Mouse (Mus musculus) forebrain, embryonic 11.5 days (tissue): ENCODE data around the gene Zbtb17. TPM values are rescaled to one million over a fixed set of nuclear protein-coding genes. Genes with fewer than 3 reads are reported as not detected.

Source experiments
- ATAC-seq: fragments of 200-750 bp; cut with Nextera tagmentation; replicated peaks from 2 replicates; pipeline ENCODE4 v1.8.0; 2017; ENCODE audit warnings: moderate TSS enrichment; ENCODE audit not compliant: low FRiP score
- DNase-seq: peaks from one replicate; pipeline ENCODE4 v3.0.0-alpha.2; 2017; ENCODE audit warnings: low spot score
- H3K27ac ChIP-seq: fragments of 300-500 bp; sonication (generic); 2 replicates; pipeline ENCODE4 v1.5.1; 2014; ENCODE audit warnings: low read depth, low read length
- H3K27me3 ChIP-seq: fragments of 300-500 bp; sonication (generic); 2 replicates; pipeline ENCODE4 v1.6.1; 2014; ENCODE audit warnings: mild to moderate bottlenecking, low read length, mixed read lengths; ENCODE audit not compliant: control insufficient read depth, insufficient read depth
- H3K36me3 ChIP-seq: fragments of 300-500 bp; sonication (generic); 2 replicates; pipeline ENCODE4 v1.6.1; 2014; ENCODE audit warnings: mild to moderate bottlenecking, low read length, moderate library complexity, mixed read lengths; ENCODE audit not compliant: control insufficient read depth, insufficient read depth
- H3K4me1 ChIP-seq: fragments of 300-500 bp; sonication (generic); replicated peaks from 2 replicates; pipeline ENCODE4 v1.6.1; 2014; ENCODE audit warnings: low read length, mixed read lengths; ENCODE audit not compliant: control insufficient read depth, insufficient read depth
- H3K4me2 ChIP-seq: fragments of 300-500 bp; sonication (generic); 2 replicates; pipeline ENCODE4 v1.6.1; 2014; ENCODE audit warnings: low read depth, mild to moderate bottlenecking, low read length, moderate library complexity, mixed read lengths; ENCODE audit not compliant: severe bottlenecking
- H3K4me3 ChIP-seq: fragments of 300-500 bp; sonication (generic); 2 replicates; pipeline ENCODE4 v1.5.1; 2014; ENCODE audit warnings: low read depth, low read length
- H3K9ac ChIP-seq: fragments of 300-500 bp; sonication (generic); 2 replicates; pipeline ENCODE4 v1.6.1; 2014; ENCODE audit warnings: low read length
- H3K9me3 ChIP-seq: fragments of 300-500 bp; sonication (generic); 2 replicates; pipeline ENCODE4 v1.6.1; 2016; ENCODE audit warnings: low read length, mixed read lengths; ENCODE audit not compliant: control insufficient read depth
- WGBS: fragments of 180-500 bp; shearing (Covaris S2); extraction: QIAGEN DNeasy Blood & Tissue Kit; methylation state at CpG from one replicate; pipeline ENCODE4 v1.1.7; 2014; 5-methylcytosine and 5-hydroxymethylcytosine counted together
- polyA plus RNA-seq: library from polyadenylated mRNA; unstranded; fragments of >200 nt; fragmentation: Nextera tagmentation; extraction: Ambion mirVana; gene quantifications from 2 replicates; pipeline ENCODE4 v1.2.1, GENCODE M21; 2014

Gene Zbtb17
- polyA plus RNA-seq, 1 experiment from 2014 or later: 50.8 TPM

DNA sequence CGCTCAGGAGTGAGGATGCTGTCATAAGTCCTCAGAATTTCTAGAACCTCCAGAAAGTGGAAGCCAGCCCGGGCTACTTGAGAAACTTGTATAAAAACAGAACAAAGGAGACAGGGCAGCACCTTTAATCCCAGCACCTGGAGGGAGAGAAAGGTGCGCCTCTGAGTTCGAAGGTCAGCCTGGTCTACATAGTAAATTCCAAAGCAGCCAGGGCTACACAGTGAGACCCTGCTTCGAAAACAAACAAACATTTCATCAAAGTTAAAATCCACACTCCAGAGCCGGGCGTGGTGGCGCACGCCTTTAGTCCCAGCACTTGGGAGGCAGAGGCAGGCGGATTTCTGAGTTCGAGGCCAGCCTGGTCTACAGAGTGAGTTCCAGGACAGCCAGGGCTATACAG is 61.4 kb downstream of the Zbtb17 start:
- H3K9me3 ChIP-seq: no peaks in the 10 kb centered on the region
- no peak overlapping the region for H3K4me2 ChIP-seq
- WGBS: 96% methylated on average over 11 of the region's 11 CpGs
- no peak overlapping the region for H3K4me3 ChIP-seq
- peaks cover 3% of the 10 kb centered on the region; the same call in 1 of the 2 replicates for H3K4me1 ChIP-seq
- no peak for DNase-seq
- ATAC-seq: no peak
- no peak overlapping the region for H3K9ac ChIP-seq
- no peak overlapping the region for H3K27ac ChIP-seq
- no peaks in the 10 kb centered on the region for H3K27me3 ChIP-seq
- H3K36me3 ChIP-seq: no peaks in the 10 kb centered on the region

DNA sequence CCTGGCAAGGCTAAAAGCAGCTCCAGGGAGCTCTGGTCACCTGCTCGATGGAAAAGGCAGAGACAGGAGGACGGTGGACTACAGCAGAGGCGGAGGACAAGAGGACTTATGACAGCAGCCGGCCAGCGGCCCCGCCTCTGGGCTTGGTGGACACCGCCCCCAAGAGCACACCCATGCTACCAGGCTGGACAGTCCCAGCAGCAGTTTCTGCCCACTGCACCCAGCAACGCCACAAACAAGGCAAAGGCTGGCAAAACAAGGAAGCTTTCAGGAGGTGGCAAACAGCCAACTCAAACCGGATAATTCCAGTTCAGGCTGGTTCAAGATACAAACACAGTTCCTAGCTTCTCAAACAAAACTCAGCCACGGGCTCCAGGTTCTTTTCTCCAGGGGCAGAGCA is 61.9 kb downstream of the Zbtb17 start:
- H3K4me3 ChIP-seq: no peak overlapping the region
- no peaks in the 10 kb centered on the region for H3K9me3 ChIP-seq
- no peaks in the 10 kb centered on the region for H3K36me3 ChIP-seq
- ATAC-seq: no peak
- no peak overlapping the region for H3K27ac ChIP-seq
- peak; percentile 58 for DNase-seq
- no peak overlapping the region for H3K4me2 ChIP-seq
- H3K4me1 ChIP-seq: peaks cover 2% of the 10 kb centered on the region; the same call in 1 of the 2 replicates
- H3K9ac ChIP-seq: no peak overlapping the region
- no peaks in the 10 kb centered on the region for H3K27me3 ChIP-seq
- 84% methylated on average over 10 of the region's 10 CpGs for WGBS

DNA sequence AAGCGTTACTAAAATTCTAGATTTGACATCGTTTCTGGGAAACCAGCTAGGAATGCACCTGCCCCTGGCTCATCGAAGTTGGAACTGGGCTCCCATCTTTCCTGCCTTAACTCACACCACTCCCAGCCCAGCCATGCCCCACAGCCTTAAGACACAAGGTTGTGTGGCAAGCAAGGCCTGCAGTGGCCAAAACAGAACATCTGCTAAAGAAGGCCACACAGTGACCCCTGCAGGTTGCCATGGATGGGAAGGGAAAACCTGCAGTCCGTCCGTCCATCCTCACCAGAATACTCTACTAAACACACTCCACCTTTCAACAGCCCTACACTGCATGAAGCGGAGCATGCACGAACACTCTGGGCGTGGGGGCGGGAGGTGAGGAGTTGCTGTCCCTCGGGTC is 62.4 kb downstream of the Zbtb17 start:
- Histone ChIP-seq H3K9ac (no peak overlapping the region), H3K4me2 (no peak overlapping the region), H3K27ac (no peak overlapping the region), H3K27me3 (no peaks in the 10 kb centered on the region), H3K36me3 (no peaks in the 10 kb centered on the region), H3K4me3 (no peak overlapping the region), H3K9me3 (no peaks in the 10 kb centered on the region), H3K4me1 (no peaks in the 10 kb centered on the region; the same call in 1 of the 2 replicates)
- 86% methylated on average over 10 of the region's 10 CpGs for WGBS
- ATAC-seq (no peak), DNase-seq (no peak)

DNA sequence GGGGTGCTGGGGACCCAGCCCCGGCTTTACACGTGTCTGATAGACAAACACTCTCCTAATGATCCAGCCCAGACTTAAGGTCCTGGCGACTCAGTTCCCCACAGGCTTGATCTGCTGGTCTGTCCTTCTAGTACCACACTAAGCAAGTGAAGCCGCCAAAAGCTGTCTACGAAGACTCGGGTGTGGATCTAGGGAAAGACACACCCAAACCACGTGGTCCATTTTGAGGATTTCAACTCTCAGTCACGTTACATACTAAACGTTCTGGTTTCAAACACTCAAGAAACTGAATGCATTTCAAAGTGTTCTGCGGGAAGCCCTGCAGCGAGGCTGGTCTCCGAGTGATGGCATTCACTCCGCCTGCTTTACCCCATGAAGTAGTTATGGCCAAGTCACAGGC is 66.0 kb downstream of the Zbtb17 start:
- no peak overlapping the region for H3K27ac ChIP-seq
- H3K9me3 ChIP-seq: no peaks in the 10 kb centered on the region
- no peak overlapping the region for H3K9ac ChIP-seq
- 83% methylated on average over 13 of the region's 13 CpGs for WGBS
- H3K4me1 ChIP-seq: no peaks in the 10 kb centered on the region
- ATAC-seq (no peak), DNase-seq (no peak)
- H3K27me3 ChIP-seq: no peaks in the 10 kb centered on the region
- no peak overlapping the region for H3K4me3 ChIP-seq
- H3K4me2 ChIP-seq: no peak overlapping the region
- no peaks in the 10 kb centered on the region for H3K36me3 ChIP-seq

DNA sequence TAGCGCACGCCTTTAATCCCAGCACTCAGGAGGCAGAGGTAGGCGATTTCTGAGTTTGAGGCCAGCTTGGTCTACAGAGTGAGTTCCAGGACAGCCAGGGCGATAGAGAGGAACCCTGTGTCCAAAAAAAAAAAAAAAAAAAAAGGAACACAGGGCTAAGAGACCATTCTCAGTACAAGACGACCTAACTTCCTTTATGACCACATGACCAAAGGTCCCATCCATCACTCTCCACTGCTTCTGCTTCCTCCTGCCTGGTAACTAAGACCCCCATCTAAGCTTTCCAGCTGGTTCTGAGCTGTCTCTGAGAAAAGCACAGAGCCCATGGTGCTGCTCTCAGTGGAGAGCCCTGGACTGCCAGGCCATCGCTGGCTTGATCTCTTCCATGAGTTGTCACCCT is 67.7 kb downstream of the Zbtb17 start:
- Histone ChIP-seq H3K4me3 (no peak overlapping the region), H3K4me1 (no peaks in the 10 kb centered on the region), H3K9me3 (no peaks in the 10 kb centered on the region), H3K36me3 (no peaks in the 10 kb centered on the region; the same call in 1 of the 2 replicates), H3K27ac (no peak overlapping the region), H3K9ac (no peak overlapping the region), H3K27me3 (no peaks in the 10 kb centered on the region), H3K4me2 (no peak overlapping the region)
- ATAC-seq (no peak), DNase-seq (no peak)
- WGBS: 89% methylated on average over 6 of the region's 6 CpGs

DNA sequence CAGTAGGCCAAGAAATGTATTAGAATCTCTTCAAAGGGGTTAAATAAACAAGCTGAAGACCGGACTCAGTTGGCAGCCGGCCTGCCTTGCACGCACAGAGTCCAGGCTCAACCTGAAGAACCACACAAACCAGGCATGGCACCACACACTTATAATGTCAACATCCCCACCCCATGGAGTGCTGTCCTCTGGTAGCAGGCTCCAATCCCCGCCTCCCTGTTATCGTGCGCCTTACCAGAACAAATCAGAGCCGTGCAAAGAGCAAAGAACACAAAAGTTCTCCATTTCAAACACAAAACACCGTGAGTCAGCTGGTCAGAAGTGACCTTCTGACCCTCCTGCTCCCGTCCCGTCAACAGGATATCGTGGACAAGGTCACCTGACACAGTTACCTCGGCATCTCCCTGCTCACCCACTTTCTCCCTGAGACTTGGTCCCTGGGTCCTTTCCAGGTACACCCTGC is 69.8 kb downstream of the Zbtb17 start:
- Histone ChIP-seq H3K4me2 (no peak overlapping the region), H3K27ac (no peak overlapping the region), H3K9ac (no peak overlapping the region), H3K36me3 (no peaks in the 10 kb centered on the region; the same call in 1 of the 2 replicates), H3K4me1 (no peaks in the 10 kb centered on the region), H3K9me3 (no peaks in the 10 kb centered on the region), H3K4me3 (no peak overlapping the region), H3K27me3 (no peaks in the 10 kb centered on the region)
- 77% methylated on average over 12 of the region's 12 CpGs for WGBS
- ATAC-seq (no peak), DNase-seq (no peak)

Other genes with a start within 250 kb of the Zbtb17 start
- gene Rsg1, start 230.7 kb upstream of the Zbtb17 start, polyA plus RNA-seq: 5.8 and 7.8 TPM in 2 replicates
- gene Arhgef19, start 205.2 kb upstream of the Zbtb17 start, polyA plus RNA-seq: 1.5 and 1.6 TPM in 2 replicates
- gene Epha2, start 143.4 kb upstream of the Zbtb17 start, polyA plus RNA-seq: 1.3 and 2.3 TPM in 2 replicates
- 0.35 and 1.2 TPM in 2 replicates for gene Fam131c, start 76.4 kb upstream of the Zbtb17 start, polyA plus RNA-seq
- gene Clcnka, start 45.9 kb upstream of the Zbtb17 start, polyA plus RNA-seq: 0.17 TPM in 1 of 2 replicates, not detected in the other
- not detected in 2 replicates for gene Clcnkb, start 28.6 kb upstream of the Zbtb17 start, polyA plus RNA-seq
- gene Hspb7, start 23.9 kb upstream of the Zbtb17 start, polyA plus RNA-seq: not detected in 2 replicates
- gene Srarp, start 8.5 kb upstream of the Zbtb17 start, polyA plus RNA-seq: not detected in 2 replicates
- 17.1 and 19.2 TPM in 2 replicates for gene Spen, start 93.9 kb downstream of the Zbtb17 start, polyA plus RNA-seq
- 21.4 and 24.8 TPM in 2 replicates for gene Fblim1, start 161.4 kb downstream of the Zbtb17 start, polyA plus RNA-seq
- 0.28 TPM in 1 of 2 replicates, not detected in the other for gene Tmem82, start 174.0 kb downstream of the Zbtb17 start, polyA plus RNA-seq
- gene Slc25a34, start 179.2 kb downstream of the Zbtb17 start, polyA plus RNA-seq: 0.13 TPM in 1 of 2 replicates, not detected in the other
- 4.2 and 4.6 TPM in 2 replicates for gene Plekhm2, start 220.2 kb downstream of the Zbtb17 start, polyA plus RNA-seq
- 2.4 TPM in 1 of 2 replicates, not detected in the other for gene Rsc1a1, start 240.9 kb downstream of the Zbtb17 start, polyA plus RNA-seq